Mouse (Mus musculus): Measurements from ENCODE around the gene Msln. TPM values are rescaled to one million over a fixed set of nuclear protein-coding genes. Genes with fewer than 3 reads are reported as not detected.
"Not testable (repeated sequence)": the region's sequence is repeated elsewhere in the genome, so short reads cannot be mapped to it uniquely, and the experiment has no call there.

Gene Msln
- total RNA-seq, 4 experiments from 2014 or later: 0.21 to 1.8 (median 0.92) TPM

DNA sequence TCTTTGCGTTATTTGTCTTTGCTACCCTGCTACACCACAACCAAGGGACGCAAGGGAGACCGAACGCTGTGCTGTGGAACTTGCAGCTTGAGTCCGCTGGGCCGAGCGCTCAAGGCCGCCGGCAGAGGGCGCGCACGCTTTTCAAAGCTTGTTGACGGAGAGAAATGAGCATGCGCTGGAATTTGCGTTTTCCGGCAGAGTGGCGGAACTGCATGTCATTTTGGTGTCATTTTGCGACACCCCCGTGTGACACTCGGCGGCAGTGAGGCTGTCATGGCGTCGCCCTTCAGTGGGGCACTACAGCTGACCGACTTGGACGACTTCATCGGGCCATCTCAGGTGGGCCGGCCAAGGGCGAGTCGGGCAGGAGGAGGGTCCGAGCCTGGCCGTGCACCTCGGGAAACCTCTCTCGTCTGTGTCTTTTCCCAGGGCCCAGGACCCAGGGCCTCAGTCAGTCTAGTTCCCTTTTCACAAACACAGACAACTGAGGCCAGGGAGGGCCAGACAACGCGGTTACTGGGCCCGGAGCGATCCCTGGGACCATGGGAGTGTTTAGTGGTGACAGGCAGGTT is 19.5 kb upstream of the Msln start, which contains the start of gene Narfl:
TSS of gene Narfl (plus strand) at position 228 of the 572 bp plus-strand sequence.
- DNase-seq (ENCODE audit: low spot score in 2 of 2): peak; percentile 97 to 99

DNA sequence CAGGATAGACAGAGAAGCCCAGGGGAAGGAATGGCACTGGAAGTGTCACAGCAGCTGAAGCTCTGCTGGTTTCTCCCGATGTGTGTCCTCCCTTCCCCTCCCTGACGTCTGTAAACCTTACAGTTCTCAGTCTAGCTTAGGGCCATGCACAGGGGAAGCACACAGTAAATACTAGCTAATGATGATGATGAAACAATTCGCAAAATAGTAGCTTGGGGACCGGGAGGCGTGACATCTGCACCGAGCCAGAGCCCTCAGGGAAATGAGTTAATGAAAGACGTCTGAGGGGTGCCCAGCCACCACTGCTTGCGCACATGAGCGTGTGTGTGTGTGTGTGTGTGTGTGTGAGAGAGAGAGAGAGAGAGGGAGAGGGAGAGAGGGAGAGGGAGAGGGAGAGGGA is 15.2 kb upstream of the Msln start:
- DNase-seq (ENCODE audit: low spot score in 2 of 2): no peak

DNA sequence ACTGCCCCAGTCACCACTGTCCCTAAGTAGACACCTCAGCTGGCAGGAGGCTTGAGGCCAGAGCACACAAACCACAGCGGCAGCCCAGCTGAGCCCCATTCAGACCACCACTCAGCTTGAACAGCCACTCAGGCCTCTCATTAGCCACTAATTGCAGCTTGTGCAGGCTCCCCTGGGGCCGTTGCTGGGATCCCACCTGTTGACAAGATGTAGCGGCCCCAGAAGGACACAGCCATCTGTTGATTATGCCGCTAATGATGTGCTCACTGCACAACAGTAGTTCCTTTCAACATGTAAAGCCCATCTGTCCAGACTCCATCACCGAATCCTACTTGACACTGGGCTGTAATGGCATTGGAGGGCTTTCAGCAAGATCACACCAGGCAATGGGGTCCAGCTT is 11.7 kb upstream of the Msln start:
- no peak for DNase-seq (ENCODE audit: low spot score in 2 of 2)

DNA sequence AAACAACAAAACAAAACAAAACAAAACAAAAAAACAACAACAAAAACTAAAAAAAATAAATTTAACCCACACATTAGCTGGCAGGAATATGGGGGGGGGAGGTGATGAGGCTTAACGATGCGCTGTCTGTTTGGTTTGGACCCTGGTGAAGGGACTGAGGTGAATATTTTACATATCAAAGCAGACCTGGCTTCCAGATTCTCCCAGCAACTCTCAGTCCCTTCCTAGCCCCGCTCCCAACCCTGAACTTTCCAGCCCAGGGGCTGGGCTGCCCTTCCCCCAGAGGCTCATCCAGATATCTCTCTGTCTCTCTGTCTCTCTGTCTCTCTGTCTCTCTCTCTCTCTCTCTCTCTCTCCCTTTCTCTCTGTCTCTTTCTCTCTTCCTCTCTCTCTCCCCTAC is 8.4 kb upstream of the Msln start:
- DNase-seq (ENCODE audit: low spot score in 2 of 2): no peak

DNA sequence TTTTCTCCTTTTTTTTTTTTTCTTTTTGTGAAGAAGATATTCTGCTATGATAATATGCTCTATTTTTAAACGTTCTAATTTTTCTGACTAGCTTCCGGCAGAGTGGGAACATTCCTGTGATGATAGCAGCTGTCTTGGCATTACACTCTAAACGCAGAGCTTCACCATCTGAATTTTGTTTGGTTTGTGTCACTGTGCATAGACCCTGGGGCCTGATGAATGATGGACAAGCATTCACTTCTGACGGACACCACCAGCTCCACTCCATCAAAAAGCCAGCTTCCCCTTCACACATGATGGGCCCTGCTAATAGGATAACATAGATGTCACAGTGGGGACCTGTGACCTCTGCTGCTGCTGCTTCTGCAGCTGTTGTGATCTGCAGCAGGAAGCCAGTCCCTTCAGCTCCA is 7.4 kb upstream of the Msln start:
- DNase-seq (ENCODE audit: low spot score in 2 of 2): no peak

DNA sequence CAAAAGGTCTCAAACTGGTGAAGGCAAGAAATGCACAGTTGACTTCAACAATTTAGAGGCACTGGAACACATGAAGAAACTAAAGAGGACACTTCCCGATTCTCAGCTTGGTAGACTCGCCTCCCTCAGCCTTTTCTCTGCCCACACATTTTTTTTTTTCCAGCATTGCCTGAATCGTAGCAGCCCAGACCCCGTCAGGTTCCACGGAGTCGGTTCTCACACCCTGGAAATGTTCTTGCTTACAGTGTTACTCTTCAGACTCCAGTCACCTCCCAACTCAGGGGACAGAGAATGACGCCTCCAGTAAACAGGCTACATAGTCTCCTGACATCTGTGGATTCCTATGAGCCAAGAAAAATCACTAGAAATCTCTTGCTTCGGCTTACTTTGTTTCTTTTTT is 6.0 kb upstream of the Msln start:
- DNase-seq (ENCODE audit: low spot score in 2 of 2): no peak

DNA sequence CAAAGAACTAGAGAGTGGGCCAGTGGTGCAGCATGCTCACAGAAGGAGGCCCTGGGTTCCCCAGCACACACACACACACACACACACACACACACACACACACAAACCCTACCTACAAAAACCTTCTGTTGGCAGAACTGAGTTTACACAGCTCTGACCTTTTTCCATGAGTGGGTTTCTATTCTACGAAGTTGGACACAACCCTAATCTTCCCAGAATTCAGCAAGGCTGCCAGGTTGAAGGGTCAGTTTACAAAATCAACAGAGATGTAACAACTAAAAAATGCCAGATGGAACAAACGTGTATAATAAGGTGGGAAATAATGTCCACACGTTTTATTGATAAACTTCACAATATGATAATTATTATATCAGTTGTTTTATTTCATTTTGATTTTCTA is 3.5 kb upstream of the Msln start:
- DNase-seq (ENCODE audit: low spot score in 2 of 2): no peak

DNA sequence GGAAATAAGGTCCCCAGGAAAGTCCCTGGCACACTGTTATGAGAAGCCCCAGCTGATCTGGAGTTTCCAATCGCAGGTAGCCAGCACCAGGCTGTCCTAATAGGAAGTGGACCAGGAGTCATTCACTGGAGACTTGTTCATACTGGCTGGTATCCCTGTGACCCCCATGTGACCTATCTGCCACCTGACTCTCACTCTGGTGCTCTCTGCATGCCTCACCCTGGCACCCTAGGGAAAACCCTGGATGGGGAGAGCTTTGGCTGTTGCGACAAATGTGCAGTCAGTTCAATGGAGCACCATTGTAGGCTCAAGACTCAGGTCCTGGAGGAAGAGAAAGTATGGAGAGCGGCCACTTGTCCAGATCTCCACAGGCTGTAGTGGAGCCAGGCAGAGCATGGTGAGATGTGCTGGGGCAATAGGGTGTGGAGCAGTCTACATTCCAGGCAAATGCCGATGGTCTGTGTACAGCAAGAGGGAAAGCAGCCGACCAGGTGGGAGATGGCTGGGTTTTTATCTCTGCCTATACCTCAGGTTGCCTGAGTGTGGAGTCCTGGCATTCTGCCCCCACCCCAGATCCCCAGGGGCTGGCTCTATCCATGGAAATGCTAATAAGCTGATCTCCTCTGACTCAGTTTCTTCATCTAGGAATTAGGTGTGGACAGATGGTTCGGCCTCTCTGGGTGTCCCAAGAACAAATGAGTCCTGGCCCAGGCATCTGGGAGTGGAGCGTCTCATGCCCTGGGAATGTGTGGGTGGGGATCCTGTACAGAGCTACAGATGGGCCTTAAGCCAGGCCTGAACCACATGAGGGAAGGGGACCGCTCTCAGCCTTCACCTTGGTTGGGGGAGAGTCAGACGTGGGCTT is 2.4 kb upstream of the Msln start:
- no peak for DNase-seq (ENCODE audit: low spot score in 2 of 2)

DNA sequence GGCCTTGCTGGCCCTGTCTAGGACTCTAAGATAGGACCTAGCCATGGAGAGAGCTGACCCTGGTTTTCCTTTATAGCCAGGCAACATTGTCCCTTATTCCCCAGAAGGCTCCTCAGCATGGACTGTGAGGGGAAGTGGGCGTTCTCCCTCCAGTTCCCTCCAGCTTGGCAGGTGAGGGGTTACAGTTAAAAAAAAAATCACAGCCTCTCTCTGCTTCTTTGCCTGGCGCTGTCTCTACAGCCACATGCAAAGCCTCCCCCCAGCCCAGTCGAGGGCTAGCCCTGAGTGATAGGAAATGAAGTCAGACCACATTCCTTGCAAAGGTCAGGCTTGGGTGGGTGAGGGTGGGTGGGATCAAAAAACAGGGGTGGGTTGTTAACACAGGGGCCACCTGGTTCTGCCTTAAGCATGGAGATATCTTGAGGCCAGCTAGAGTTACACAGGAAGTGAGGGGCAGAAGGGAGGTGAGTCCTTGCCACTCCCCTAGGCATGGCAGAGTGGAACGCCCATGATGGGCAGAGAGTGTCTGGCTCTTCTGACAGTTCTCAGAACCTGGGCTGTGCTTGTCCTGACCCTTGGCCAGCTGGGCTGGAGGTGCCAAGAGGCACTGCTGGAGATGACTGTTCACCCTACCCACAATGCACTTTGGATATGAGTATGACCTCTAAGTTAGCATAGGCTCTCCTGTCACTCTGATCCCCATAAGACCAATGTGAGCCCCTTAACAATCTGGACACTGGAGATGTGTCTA is 1.6 kb upstream of the Msln start:
- no peak for DNase-seq (ENCODE audit: low spot score in 2 of 2)

DNA sequence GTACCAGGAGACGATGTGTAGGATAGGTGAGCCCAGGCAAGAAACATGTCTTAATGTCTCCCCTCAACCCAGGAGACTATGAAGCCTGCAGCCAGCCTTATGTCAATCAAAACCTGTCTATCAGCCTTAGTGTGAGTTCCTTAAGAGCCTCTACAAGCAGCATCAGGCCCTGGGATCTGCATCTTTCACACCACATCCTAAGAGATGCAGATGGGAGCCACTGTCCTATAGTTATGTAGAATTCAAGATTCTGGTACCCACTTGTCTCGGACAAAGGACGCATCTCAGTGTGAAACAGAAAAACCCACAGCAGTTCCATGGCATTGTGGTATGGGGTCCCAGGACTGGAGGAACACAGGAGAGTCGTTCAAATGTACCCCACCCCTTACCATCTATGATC is 908 bp upstream of the Msln start:
- no peak for DNase-seq (ENCODE audit: low spot score in 2 of 2)

DNA sequence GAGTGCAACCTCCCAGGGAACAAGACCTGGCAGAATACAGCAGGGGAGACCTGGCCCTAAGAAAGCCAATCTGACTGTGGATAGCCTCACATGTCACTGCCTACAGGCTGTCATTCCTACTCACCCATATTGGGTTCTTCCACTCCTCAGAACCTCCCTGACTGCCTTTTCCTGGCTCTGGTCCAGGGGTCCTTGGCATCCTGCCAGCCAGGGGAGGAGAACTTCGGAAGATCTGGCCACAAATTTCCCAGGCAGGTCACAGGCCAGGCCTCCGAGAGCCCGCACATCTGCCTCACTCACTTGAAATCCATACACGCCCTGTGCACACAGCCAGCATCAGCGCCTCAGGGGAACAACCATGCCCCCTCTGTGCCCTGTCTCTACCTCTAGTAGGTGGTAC is 2.7 kb downstream of the Msln start:
- no peak for DNase-seq (ENCODE audit: low spot score in 2 of 2)

DNA sequence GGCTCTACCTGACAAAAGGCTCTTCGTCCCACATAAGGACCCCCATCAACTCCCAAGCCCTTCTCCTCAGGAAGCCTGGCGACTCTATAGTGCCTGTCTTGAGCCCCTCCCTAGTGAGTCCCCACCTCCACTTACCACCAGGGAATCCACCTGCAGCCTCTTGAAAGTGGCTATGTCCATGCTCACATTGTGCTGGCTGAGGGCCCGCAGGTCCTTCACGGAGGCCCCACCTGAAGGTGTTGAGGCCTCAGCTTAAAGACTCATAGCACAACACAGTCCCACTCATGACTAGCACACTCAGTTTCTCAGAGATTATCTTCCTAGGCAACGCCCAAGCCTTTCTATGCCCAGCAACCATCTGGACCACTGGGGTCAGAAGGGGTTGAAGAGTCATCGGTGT is 4.9 kb downstream of the Msln start:
- DNase-seq (ENCODE audit: low spot score in 2 of 2): no peak

DNA sequence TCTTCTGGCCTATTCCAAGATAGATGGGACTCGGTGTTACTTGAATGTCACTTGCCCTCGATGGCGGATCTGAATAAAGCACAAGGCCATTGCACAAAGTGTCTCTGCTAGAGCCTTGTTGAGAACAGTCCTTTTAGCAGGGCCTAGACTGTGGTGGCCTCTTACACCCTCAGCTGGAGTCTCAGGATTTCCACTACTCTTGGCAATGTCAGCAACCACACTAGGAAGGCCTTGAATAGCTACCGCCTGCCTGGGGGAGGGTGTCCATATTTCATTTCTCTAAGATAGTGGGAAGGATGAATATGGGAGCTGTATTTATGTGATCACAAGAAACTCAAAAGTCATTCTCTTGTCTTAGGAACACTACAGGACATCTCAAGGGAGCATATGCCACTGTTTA is 5.9 kb downstream of the Msln start:
- no peak for DNase-seq (ENCODE audit: low spot score in 2 of 2)

DNA sequence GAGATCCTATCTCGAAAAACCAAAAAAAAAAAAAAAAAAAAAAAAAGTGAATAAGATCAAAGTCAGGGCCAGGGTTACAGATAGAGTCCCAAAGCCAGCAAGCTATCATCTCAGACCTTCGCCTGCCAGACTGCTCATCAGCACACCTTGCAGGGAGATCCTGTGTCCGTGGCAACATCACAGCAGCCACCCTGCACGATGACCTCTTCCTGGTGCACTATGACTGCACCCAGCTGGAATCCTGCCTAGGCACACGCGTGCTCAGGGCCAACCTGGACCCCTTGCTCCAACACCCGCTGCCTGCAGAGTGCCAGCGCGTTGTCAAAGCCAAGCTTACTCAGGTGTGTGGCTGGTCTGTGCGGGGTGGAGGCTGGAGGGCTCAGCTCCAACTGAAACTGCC is 9.9 kb downstream of the Msln start:
- DNase-seq (ENCODE audit: low spot score in 2 of 2): no peak

DNA sequence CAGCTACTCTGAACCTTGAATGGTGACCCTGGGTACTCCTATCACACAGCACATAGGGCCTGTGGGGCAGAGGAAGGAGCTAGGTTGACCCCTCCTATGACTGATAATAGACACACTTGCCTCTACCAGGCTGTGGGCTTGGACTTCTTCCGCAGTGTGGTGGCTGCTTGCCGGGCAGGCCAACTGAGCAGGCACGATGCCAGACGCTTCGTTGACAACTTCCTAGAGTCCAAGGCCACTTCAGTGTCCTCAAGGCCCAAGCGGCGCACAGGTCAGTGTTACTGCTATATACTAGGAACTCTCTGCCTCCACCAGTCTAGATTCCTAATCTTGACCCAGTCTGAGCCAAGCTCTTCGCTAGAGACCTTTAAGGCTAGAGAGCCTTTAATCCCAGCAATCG is 10.3 kb downstream of the Msln start:
- no peak for DNase-seq (ENCODE audit: low spot score in 2 of 2)

DNA sequence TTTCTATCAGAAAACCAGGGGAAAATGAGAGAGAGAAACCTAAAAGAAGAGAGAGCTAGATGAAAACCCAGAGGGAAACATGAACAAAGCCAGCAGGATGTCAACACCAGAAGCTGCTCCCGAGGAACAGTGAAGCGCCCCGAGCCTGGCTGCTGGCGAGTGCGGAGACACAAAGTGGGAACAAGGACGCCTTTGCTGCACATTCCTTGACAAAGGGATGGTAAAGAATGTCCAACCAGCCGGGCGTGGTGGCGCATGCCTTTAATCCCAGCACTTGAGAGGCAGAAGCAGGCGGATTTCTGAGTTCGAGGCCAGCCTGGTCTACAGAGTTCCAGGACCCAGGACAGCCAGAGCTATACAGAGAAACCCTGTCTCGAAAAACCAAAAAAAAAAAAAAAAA is 12.7 kb downstream of the Msln start:
- DNase-seq (ENCODE audit: low spot score in 2 of 2): not testable (repeated sequence)

DNA sequence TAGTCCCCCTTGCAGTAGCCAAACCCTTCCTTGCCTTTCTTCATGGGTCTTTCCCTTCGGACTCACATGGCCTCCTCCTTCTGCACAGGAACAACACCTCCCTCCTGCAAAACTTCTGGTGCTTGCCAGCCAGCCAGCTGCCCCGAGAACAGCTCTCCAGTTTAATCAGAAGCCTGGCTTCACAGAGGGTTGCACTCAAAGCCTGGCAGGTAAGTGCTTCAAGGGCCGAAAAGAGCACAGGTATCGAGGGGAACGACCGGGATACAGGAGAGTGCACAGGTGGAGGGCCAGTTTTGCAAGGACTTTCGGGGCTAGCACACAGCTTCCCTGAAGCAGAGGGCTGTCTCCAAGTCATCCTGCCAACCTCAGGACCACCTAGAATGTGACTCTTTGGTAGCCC is 15.3 kb downstream of the Msln start:
- no peak for DNase-seq (ENCODE audit: low spot score in 2 of 2)

DNA sequence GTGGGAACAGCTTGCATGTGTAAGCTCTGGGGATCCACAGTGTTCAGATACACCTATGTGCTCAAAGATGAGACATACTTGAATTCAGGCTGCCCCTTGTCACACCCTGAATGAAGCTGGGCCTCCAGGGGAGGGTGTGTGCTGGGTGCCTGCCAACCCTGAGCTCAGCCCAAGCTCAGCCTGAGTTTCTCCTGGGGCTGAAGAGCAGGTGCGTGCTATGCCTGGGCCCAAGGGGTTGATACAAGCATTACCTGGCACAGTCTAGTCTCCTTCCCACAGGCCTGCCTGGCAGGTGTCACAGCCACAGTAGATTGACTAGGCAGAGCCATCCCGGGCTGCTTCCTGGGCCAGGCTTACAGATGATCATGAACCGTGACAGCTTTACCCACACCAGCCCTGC is 18.4 kb downstream of the Msln start, which contains the start of gene Mslnl:
TSS of gene Mslnl (plus strand) at position 298 of the 400 bp plus-strand sequence.
- no peak for DNase-seq (ENCODE audit: low spot score in 2 of 2)

DNA sequence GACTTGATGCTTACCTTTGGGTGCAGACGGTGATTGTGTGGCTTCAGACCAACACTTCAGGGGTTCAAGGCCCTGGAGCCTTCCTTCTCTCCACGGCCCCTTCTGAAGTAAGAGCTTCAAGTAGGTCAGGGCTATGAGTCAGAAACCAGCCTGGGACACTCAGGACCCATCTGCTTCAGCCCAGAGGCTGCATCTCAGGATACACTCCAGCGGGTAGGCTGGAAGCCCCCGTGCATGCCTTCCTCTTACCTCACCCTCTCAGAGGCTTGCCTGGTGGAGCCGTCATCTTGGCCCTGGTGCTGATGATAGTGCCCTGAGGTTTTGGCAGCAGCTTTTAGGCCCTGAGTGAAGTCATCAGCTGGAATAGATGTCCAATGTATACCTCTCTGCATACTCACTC is 18.9 kb downstream of the Msln start:
- DNase-seq (ENCODE audit: low spot score in 2 of 2): no peak

DNA sequence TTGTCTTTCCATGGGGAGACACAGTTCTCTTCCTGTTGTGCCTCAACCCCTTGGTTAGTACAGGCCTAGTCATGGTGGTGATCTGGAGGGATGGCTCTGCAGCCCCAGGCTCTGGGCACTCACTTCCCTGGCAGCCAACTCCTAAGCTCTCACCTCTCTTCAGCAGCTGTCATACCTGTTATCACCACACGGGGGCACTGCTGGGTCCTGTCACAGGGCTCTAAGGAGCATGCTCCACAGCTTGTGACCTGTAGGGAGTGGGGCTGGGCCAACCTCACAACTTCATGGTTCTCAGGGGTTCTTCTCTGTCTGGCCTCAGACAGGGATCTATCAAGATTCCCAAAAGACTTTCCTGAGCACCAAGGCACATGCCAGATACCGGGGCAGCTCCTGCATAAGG is 22.1 kb downstream of the Msln start:
- DNase-seq (ENCODE audit: low spot score in 2 of 2): peak; percentile 63 to 88

DNA sequence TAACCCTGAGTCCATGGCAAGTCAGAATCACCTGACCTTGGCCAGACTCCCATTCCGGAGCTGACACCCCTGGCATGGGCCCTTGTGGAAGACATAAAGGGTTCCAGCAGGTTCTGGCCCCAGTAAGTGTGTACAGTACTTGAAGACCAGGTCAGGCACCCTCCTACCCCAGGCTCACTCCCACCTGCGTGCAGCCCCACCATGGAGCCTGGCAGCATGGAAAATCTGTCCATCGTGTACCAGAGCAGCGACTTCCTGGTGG is 26.2 kb downstream of the Msln start:
- peak in 1 of 2 experiments; percentile 38 for DNase-seq (ENCODE audit: low spot score in 2 of 2)

DNA sequence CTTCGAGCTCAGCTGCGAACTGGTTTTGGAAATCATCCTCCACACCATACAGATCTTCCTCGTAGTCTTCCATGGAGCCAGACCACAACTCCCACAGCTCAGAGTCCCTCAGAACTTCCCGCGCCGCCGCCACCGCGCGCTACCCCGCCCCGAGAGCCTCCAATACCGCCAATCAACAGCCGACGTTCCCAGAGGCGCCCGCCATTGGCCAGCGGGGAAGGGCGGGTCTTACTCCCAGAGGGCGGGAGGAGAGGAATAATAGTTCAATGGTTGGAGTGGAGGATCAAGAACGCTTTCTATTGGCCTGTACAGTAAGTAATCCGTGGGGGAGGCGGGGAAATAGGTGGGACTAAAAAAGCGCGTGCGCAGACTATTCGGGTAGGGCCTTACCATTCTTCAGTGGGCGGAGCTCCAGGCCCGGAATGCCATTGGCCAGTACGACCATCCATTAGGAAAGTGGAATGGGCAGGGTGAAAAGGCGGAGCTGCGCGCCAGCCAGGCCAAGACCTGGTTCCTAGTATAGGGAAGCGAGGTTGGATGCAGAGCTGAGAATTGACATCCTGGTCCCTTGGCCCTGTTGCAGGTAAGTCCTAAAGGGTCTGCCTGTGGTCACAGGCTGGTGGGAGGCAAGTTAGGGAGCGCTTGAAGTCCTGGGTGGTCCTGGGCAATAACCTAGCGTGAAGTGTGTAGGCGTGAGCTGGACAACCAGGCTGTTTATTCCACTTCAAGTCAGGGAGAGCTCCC is 26.7 kb downstream of the Msln start, which contains the start of the genes Chtf18 and Rpusd1:
TSS of gene Chtf18 (minus strand) at position 155 of the 744 bp plus-strand sequence.
TSS of gene Rpusd1 (plus strand) at position 406 of the 744 bp plus-strand sequence.
- peak; percentile 100 for DNase-seq (ENCODE audit: low spot score in 2 of 2)

Measured in layer of hippocampus, adult 8-10 months (tissue).